Mouse (Mus musculus): ENCODE results near the gene Rsrc2.
"Not testable (repeated sequence)": the region's sequence is repeated elsewhere in the genome, so short reads cannot be mapped to it uniquely, and the experiment has no call there.

Gene Rsrc2

GRCm38 (mm10) chr5:123749065-123750064, at the start of gene Rsrc2, which contains the start of gene Kntc1:
Gene Rsrc2 (minus strand): TSS chr5:123749414.
Gene Kntc1 (plus strand): TSS chr5:123749716.
- DNase-seq, result peak; percentile 98 to 100

GRCm38 (mm10) chr5:123793081-123793480, 43.9 kb upstream of the Rsrc2 start:
- DNase-seq, result no peak

- no peak for DNase-seq
Observed at GRCm38 (mm10) chr5:123788976-123789375, 39.8 kb upstream of the Rsrc2 start.

- no peak for DNase-seq
Observed at GRCm38 (mm10) chr5:123781864-123782263, 32.6 kb upstream of the Rsrc2 start.

- no peak for DNase-seq
Observed at GRCm38 (mm10) chr5:123780716-123781115, 31.5 kb upstream of the Rsrc2 start.

GRCm38 (mm10) chr5:123773441-123773840, 24.2 kb upstream of the Rsrc2 start:
- DNase-seq, result no peak

- DNase-seq, result not testable (repeated sequence)
Observed at GRCm38 (mm10) chr5:123766455-123766854, 17.2 kb upstream of the Rsrc2 start.

- no peak for DNase-seq
Observed at GRCm38 (mm10) chr5:123765506-123765905, 16.3 kb upstream of the Rsrc2 start.

GRCm38 (mm10) chr5:123748339-123749064, 712 bp downstream of the Rsrc2 start:
- DNase-seq, result peak in 1 of 2 experiments; percentile 12

- DNase-seq, result no peak
Observed at GRCm38 (mm10) chr5:123747604-123748003, 1.6 kb downstream of the Rsrc2 start.

- DNase-seq, result no peak
Observed at GRCm38 (mm10) chr5:123746253-123746652, 3.0 kb downstream of the Rsrc2 start.

GRCm38 (mm10) chr5:123744358-123744757, 4.9 kb downstream of the Rsrc2 start:
- no peak for DNase-seq

- no peak for DNase-seq
Observed at GRCm38 (mm10) chr5:123730981-123731380, 18.2 kb downstream of the Rsrc2 start.

- not testable (repeated sequence) for DNase-seq
Observed at GRCm38 (mm10) chr5:123723816-123724215, 25.4 kb downstream of the Rsrc2 start.

GRCm38 (mm10) chr5:123720328-123721311, 28.6 kb downstream of the Rsrc2 start, which contains the start of gene Zcchc8:
Gene Zcchc8 (minus strand): TSS chr5:123721100.
- DNase-seq, result peak; percentile 94 to 96

GRCm38 (mm10) chr5:123714622-123715021, 34.6 kb downstream of the Rsrc2 start:
- no peak for DNase-seq

GRCm38 (mm10) chr5:123713782-123714181, 35.4 kb downstream of the Rsrc2 start:
- no peak for DNase-seq

- DNase-seq, result peak; percentile 35 to 49
Observed at GRCm38 (mm10) chr5:123709571-123709970, 39.6 kb downstream of the Rsrc2 start.

GRCm38 (mm10) chr5:123708598-123708997, 40.6 kb downstream of the Rsrc2 start:
- peak; percentile 8 to 49 for DNase-seq

- DNase-seq, result peak; percentile 76 to 84
Observed at GRCm38 (mm10) chr5:123700625-123701024, 48.6 kb downstream of the Rsrc2 start.

- peak; percentile 76 to 91 for DNase-seq
Observed at GRCm38 (mm10) chr5:123699198-123699597, 50.0 kb downstream of the Rsrc2 start.

- no peak for DNase-seq
Observed at GRCm38 (mm10) chr5:123696961-123697360, 52.3 kb downstream of the Rsrc2 start.

Measured in kidney, postnatal 36 days (tissue).